Mouse (Mus musculus) kidney, embryonic 15.5 days (tissue): ENCODE measurements around the gene Pou3f3. TPM values are rescaled to one million over a fixed set of nuclear protein-coding genes. Genes with fewer than 3 reads are reported as not detected.

Experiments used
- ATAC-seq: fragments of 200-750 bp; cut with Nextera tagmentation; replicated peaks from 2 replicates; pipeline ENCODE4 v1.8.0; 2017; ENCODE audit warnings: moderate TSS enrichment; ENCODE audit not compliant: low FRiP score
- H3K27ac ChIP-seq: fragments of 300-500 bp; sonication (generic); 2 replicates; pipeline ENCODE4 v1.5.1; 2015; ENCODE audit warnings: mild to moderate bottlenecking, inconsistent platforms
- H3K27me3 ChIP-seq: fragments of 300-500 bp; sonication (generic); 2 replicates; pipeline ENCODE4 v1.6.1; 2015; ENCODE audit warnings: inconsistent platforms
- H3K36me3 ChIP-seq: fragments of 300-500 bp; sonication (generic); 2 replicates; pipeline ENCODE4 v1.6.1; 2015; ENCODE audit warnings: inconsistent platforms
- H3K4me1 ChIP-seq: fragments of 300-500 bp; sonication (generic); 2 replicates; pipeline ENCODE4 v1.6.1; 2015; ENCODE audit warnings: inconsistent platforms
- H3K4me2 ChIP-seq: fragments of 300-500 bp; sonication (generic); 2 replicates; pipeline ENCODE4 v1.6.1; 2015; ENCODE audit warnings: moderate library complexity, mild to moderate bottlenecking, inconsistent platforms
- H3K4me3 ChIP-seq: fragments of 300-500 bp; sonication (generic); replicated peaks from 2 replicates; pipeline ENCODE4 v1.5.1; 2015; ENCODE audit warnings: mild to moderate bottlenecking, inconsistent platforms
- H3K9ac ChIP-seq: fragments of 300-500 bp; sonication (generic); 2 replicates; pipeline ENCODE4 v1.6.1; 2015; ENCODE audit warnings: mild to moderate bottlenecking, inconsistent platforms
- H3K9me3 ChIP-seq: fragments of 300-500 bp; sonication (generic); replicated peaks from 2 replicates; pipeline ENCODE4 v1.6.1; 2016; ENCODE audit warnings: inconsistent platforms
- WGBS: fragments of 180-500 bp; shearing (Covaris S2); methylation state at CpG from one replicate; pipeline ENCODE4 v1.1.7; 2015; ENCODE audit warnings: mixed read lengths; 5-methylcytosine and 5-hydroxymethylcytosine counted together
- polyA plus RNA-seq: library from polyadenylated mRNA; unstranded; fragments of >200 nt; fragmentation: Nextera tagmentation; extraction: Ambion mirVana; gene quantifications from 2 replicates; pipeline ENCODE4 v1.2.1, GENCODE M21; 2015

Pou3f3 gene
- 8.9 and 9.2 TPM in 2 replicates for polyA plus RNA-seq

- Histone ChIP-seq H3K27ac (peak within 1 kb of the TSS; percentile 89), H3K4me3 (peak within 1 kb of the TSS; percentile 57), H3K9ac (peak within 1 kb of the TSS; percentile 63), H3K9me3 (no peaks in the 10 kb centered on the region), H3K36me3 (no peaks in the 10 kb centered on the region), H3K4me1 (peaks cover 52% of the 10 kb centered on the region), H3K4me2 (peak within 1 kb of the TSS; percentile 62), H3K27me3 (peaks cover 94% of the 10 kb centered on the region)
- WGBS, result under 1% methylated on average over 21 of the region's 21 CpGs
- peak; percentile 91 for ATAC-seq
Measured at GRCm38 (mm10) chr1:42695578-42695915, at the start of gene Pou3f3. Gene Pou3f3, plus strand, starts transcription at chr1:42695768.

GRCm38 (mm10) chr1:42648366-42648935 lies 47.1 kb upstream of the Pou3f3 start:
- Histone ChIP-seq H3K9ac (no peak overlapping the region), H3K27ac (no peak overlapping the region), H3K4me1 (no peaks in the 10 kb centered on the region), H3K27me3 (no peaks in the 10 kb centered on the region), H3K9me3 (no peaks in the 10 kb centered on the region), H3K4me3 (no peak overlapping the region), H3K36me3 (no peaks in the 10 kb centered on the region), H3K4me2 (no peak overlapping the region)
- ATAC-seq, result no peak
- WGBS, result 91% methylated on average over 9 of the region's 9 CpGs

- Histone ChIP-seq H3K4me2 (no peak overlapping the region), H3K4me1 (no peaks in the 10 kb centered on the region), H3K9me3 (no peaks in the 10 kb centered on the region), H3K27me3 (no peaks in the 10 kb centered on the region), H3K27ac (no peak overlapping the region), H3K36me3 (no peaks in the 10 kb centered on the region), H3K9ac (no peak overlapping the region), H3K4me3 (no peak overlapping the region)
- WGBS, result 91% methylated on average over 15 of the region's 15 CpGs
- ATAC-seq, result no peak
Measured at GRCm38 (mm10) chr1:42651461-42651860, 44.1 kb upstream of the Pou3f3 start.

GRCm38 (mm10) chr1:42667546-42667945 lies 28.0 kb upstream of the Pou3f3 start:
- ATAC-seq, result no peak
- no peaks in the 10 kb centered on the region for H3K27me3 ChIP-seq
- WGBS, result 65% methylated on average over 1 of the region's 1 CpGs
- H3K36me3 ChIP-seq, result no peaks in the 10 kb centered on the region
- H3K27ac ChIP-seq, result no peak overlapping the region
- no peaks in the 10 kb centered on the region for H3K9me3 ChIP-seq
- no peak overlapping the region for H3K4me2 ChIP-seq
- no peaks in the 10 kb centered on the region for H3K4me1 ChIP-seq
- H3K9ac ChIP-seq, result no peak overlapping the region
- no peak overlapping the region for H3K4me3 ChIP-seq

- H3K9ac ChIP-seq, result no peak overlapping the region
- H3K4me2 ChIP-seq, result no peak overlapping the region
- WGBS, result 68% methylated on average over 3 of the region's 3 CpGs
- peaks cover 13% of the 10 kb centered on the region for H3K4me1 ChIP-seq
- H3K4me3 ChIP-seq, result no peak overlapping the region
- peaks cover 48% of the 10 kb centered on the region for H3K27me3 ChIP-seq
- no peaks in the 10 kb centered on the region for H3K36me3 ChIP-seq
- ATAC-seq, result no peak
- no peak overlapping the region for H3K27ac ChIP-seq
- H3K9me3 ChIP-seq, result no peaks in the 10 kb centered on the region
Measured at GRCm38 (mm10) chr1:42680673-42681072, 14.9 kb upstream of the Pou3f3 start.

- no peak overlapping the region for H3K4me3 ChIP-seq
- no peak overlapping the region for H3K27ac ChIP-seq
- no peaks in the 10 kb centered on the region for H3K9me3 ChIP-seq
- H3K4me1 ChIP-seq, result peaks cover 23% of the 10 kb centered on the region
- H3K36me3 ChIP-seq, result no peaks in the 10 kb centered on the region
- no peak overlapping the region for H3K4me2 ChIP-seq
- peaks cover 59% of the 10 kb centered on the region for H3K27me3 ChIP-seq
- no peak overlapping the region for H3K9ac ChIP-seq
- no peak for ATAC-seq
- WGBS, result 77% methylated on average over 5 of the region's 5 CpGs
Measured at GRCm38 (mm10) chr1:42681762-42682161, 13.8 kb upstream of the Pou3f3 start.

- peaks cover 26% of the 10 kb centered on the region for H3K4me1 ChIP-seq
- H3K9me3 ChIP-seq, result no peaks in the 10 kb centered on the region
- ATAC-seq, result peak; percentile 5; the same call in 1 of the 2 replicates
- H3K9ac ChIP-seq, result no peak overlapping the region
- peaks cover 78% of the 10 kb centered on the region for H3K27me3 ChIP-seq
- H3K4me2 ChIP-seq, result peak overlapping the region; percentile 64
- peak overlapping the region; percentile 84 for H3K27ac ChIP-seq
- no peaks in the 10 kb centered on the region for H3K36me3 ChIP-seq
- whole genome bisulfite sequencing, result under 1% methylated on average over 6 of the region's 6 CpGs
- H3K4me3 ChIP-seq, result peak overlapping the region; percentile 34
Measured at GRCm38 (mm10) chr1:42683861-42684260, 11.7 kb upstream of the Pou3f3 start.

- peak; percentile 27 for ATAC-seq
- WGBS, result under 1% methylated on average over 27 of the region's 27 CpGs
- H3K27me3 ChIP-seq, result peaks cover 83% of the 10 kb centered on the region
Measured at GRCm38 (mm10) chr1:42684345-42684744, 11.2 kb upstream of the Pou3f3 start.

GRCm38 (mm10) chr1:42684783-42685182 lies 10.8 kb upstream of the Pou3f3 start:
- under 1% methylated on average over 21 of the region's 21 CpGs for WGBS
- H3K27ac ChIP-seq, result peak overlapping the region; percentile 84

More at GRCm38 (mm10) chr1:42684345-42684744, 11.2 kb upstream of the Pou3f3 start:
- Histone ChIP-seq H3K4me1 (peaks cover 26% of the 10 kb centered on the region), H3K27ac (peak overlapping the region; percentile 84), H3K4me2 (peak overlapping the region; percentile 64), H3K4me3 (peak overlapping the region; percentile 34), H3K9ac (peak overlapping the region; percentile 41), H3K9me3 (no peaks in the 10 kb centered on the region), H3K36me3 (no peaks in the 10 kb centered on the region)

GRCm38 (mm10) chr1:42685321-42685960 lies 10.1 kb upstream of the Pou3f3 start:
- peak overlapping the region; percentile 78 for H3K27ac ChIP-seq
- H3K9ac ChIP-seq, result no peak overlapping the region
- no peak for ATAC-seq
- WGBS, result 3% methylated on average over 11 of the region's 11 CpGs
- H3K4me2 ChIP-seq, result peak overlapping the region; percentile 64
- H3K36me3 ChIP-seq, result no peaks in the 10 kb centered on the region
- H3K4me3 ChIP-seq, result peak overlapping the region; percentile 35
- peaks cover 85% of the 10 kb centered on the region for H3K27me3 ChIP-seq
- no peaks in the 10 kb centered on the region for H3K9me3 ChIP-seq
- peaks cover 26% of the 10 kb centered on the region for H3K4me1 ChIP-seq

More at GRCm38 (mm10) chr1:42684783-42685182, 10.8 kb upstream of the Pou3f3 start:
- Histone ChIP-seq H3K9me3 (no peaks in the 10 kb centered on the region), H3K4me1 (peaks cover 26% of the 10 kb centered on the region), H3K9ac (peak overlapping the region; percentile 41), H3K4me2 (peak overlapping the region; percentile 64), H3K36me3 (no peaks in the 10 kb centered on the region), H3K4me3 (peak overlapping the region; percentile 34), H3K27me3 (peaks cover 85% of the 10 kb centered on the region)
- ATAC-seq, result peak; percentile 50; the same call in 1 of the 2 replicates

- Histone ChIP-seq H3K4me2 (peak overlapping the region; percentile 64), H3K27me3 (peaks cover 90% of the 10 kb centered on the region), H3K4me3 (peak overlapping the region; percentile 35), H3K9me3 (no peaks in the 10 kb centered on the region), H3K9ac (peak overlapping the region; percentile 27; the same call in 1 of the 2 replicates), H3K27ac (peak overlapping the region; percentile 78), H3K4me1 (peaks cover 26% of the 10 kb centered on the region), H3K36me3 (no peaks in the 10 kb centered on the region)
- ATAC-seq, result peak; percentile 69
- WGBS, result 0% methylated on average over 53 of the region's 53 CpGs
Measured at GRCm38 (mm10) chr1:42686194-42687131, 9.1 kb upstream of the Pou3f3 start.
